13 mouse cellular contexts compared by ENCODE assay signal in the genomic region with DNA sequence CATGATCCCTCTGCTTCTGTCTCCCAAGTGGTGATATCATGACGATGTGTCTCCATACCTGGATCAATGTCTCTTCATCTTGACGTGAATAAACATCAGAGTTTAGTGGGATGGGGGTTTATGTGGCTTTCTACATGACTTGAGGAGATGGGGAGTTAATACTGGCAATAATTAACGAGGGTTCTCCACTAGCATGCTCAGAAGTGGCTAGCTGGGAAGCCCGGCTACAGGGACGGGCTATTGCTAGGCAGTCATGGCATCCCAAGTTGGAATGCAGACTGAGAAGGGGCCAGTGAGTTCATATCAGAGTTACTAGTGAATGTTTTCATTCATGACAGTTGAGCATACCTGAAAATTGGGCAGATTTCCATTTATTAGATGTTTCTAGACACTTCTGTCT.
DNase-seq lines count a peak whose midpoint lies in the region; ATAC-seq and TF ChIP-seq lines count a peak whose summit lies in the region.
"Had no signal": no experiment of that assay in that cellular context is flagged by ENCODE, and none has a peak within 500 bp of the region (broad histone marks: within the 10 kb centered on the region; RNA-seq: fewer than 3 reads in every experiment).

No protein-coding gene starts in this region.

- no peaks in the 10 kb centered on the region for H3K9me3 ChIP-seq in heart, postnatal 0 days (replicated peaks; ENCODE audit: control insufficient read depth, low read length)
- H3K9me3 ChIP-seq in midbrain, embryonic 13.5 days = no peaks in the 10 kb centered on the region
- no peaks in the 10 kb centered on the region for H3K9me3 ChIP-seq in midbrain, embryonic 15.5 days
- no peaks in the 10 kb centered on the region for H3K9me3 ChIP-seq in kidney, postnatal 0 days (replicated peaks; ENCODE audit: low read length)
- H3K9me3 ChIP-seq in limb, embryonic 10.5 days (replicated peaks) = no peaks in the 10 kb centered on the region

- no peak for TF ChIP-seq CTCF in heart, postnatal 0 days (IDR thresholded peaks at IDR 0.05; ENCODE audit: low read depth)
- no peak for TF ChIP-seq CTCF in kidney, postnatal 0 days (IDR thresholded peaks at IDR 0.05; ENCODE audit: low read depth)

- peaks cover 11% of the 10 kb centered on the region for H3K4me1 ChIP-seq in heart, postnatal 0 days (ENCODE audit: control insufficient read depth, insufficient read depth)
- H3K4me1 ChIP-seq in midbrain, embryonic 13.5 days (replicated peaks) = peaks cover 27% of the 10 kb centered on the region
- H3K4me1 ChIP-seq in midbrain, embryonic 15.5 days = peaks cover 13% of the 10 kb centered on the region
- 0 out of 2 replicates have a peak, but pooled peaks cover 3% of the 10 kb centered on the region for H3K4me1 ChIP-seq in kidney, postnatal 0 days (replicated peaks; ENCODE audit: insufficient read depth, low read length)
- peaks cover 29% of the 10 kb centered on the region for H3K4me1 ChIP-seq in limb, embryonic 10.5 days

- H3K27ac ChIP-seq in heart, postnatal 0 days (ENCODE audit: low read depth) = no peak overlapping the region
- 0 out of 2 replicates have a peak overlapping the region, but pooled peaks have one; percentile 45 for H3K27ac ChIP-seq in midbrain, embryonic 13.5 days
- H3K27ac ChIP-seq in midbrain, embryonic 15.5 days = no peak overlapping the region
- no peak overlapping the region for H3K27ac ChIP-seq in kidney, postnatal 0 days
- no peak overlapping the region for H3K27ac ChIP-seq in limb, embryonic 10.5 days
- H3K27ac ChIP-seq: hindbrain, embryonic 14.5 days; left cerebral cortex, adult 2 months had no signal

- TF ChIP-seq EP300 in heart, postnatal 0 days (IDR thresholded peaks at IDR 0.05; ENCODE audit: low read depth) = no peak

- DNase-seq in heart, postnatal 0 days (ENCODE audit: low spot score) = no peak
- no peak for DNase-seq in heart, postnatal 36 days
- peak; percentile 42 for DNase-seq in kidney, postnatal 0 days (ENCODE audit: low spot score)
- no peak for DNase-seq in limb, embryonic 10.5 days (ENCODE audit: low spot score)
- DNase-seq: adrenal gland, postnatal 25 days; cerebellum, adult 9-11 months; gastrocnemius, postnatal 25 days had no signal

- peak overlapping the region; percentile 50; the same call in 1 of the 2 replicates for H3K4me2 ChIP-seq in heart, postnatal 0 days (ENCODE audit: low read depth, low read length)
- H3K4me2 ChIP-seq in midbrain, embryonic 13.5 days (replicated peaks) = no peak overlapping the region
- no peak overlapping the region for H3K4me2 ChIP-seq in midbrain, embryonic 15.5 days
- H3K4me2 ChIP-seq in kidney, postnatal 0 days (ENCODE audit: low read length) = peak overlapping the region; percentile 38; the same call in 1 of the 2 replicates

- H3K36me3 ChIP-seq in heart, postnatal 0 days (replicated peaks; ENCODE audit: control insufficient read depth, insufficient read depth, low read length) = no peaks in the 10 kb centered on the region
- no peaks in the 10 kb centered on the region for H3K36me3 ChIP-seq in midbrain, embryonic 13.5 days
- no peaks in the 10 kb centered on the region for H3K36me3 ChIP-seq in midbrain, embryonic 15.5 days (replicated peaks)
- no peaks in the 10 kb centered on the region for H3K36me3 ChIP-seq in kidney, postnatal 0 days (ENCODE audit: insufficient read depth, low read length)
- no peaks in the 10 kb centered on the region for H3K36me3 ChIP-seq in limb, embryonic 10.5 days

- intact Hi-C loops in heart, postnatal 36 days (cut with DNase I) = no loop called here

- 0 out of 2 replicates have a peak overlapping the region, but pooled peaks have one; percentile 16 for H3K9ac ChIP-seq in heart, postnatal 0 days (replicated peaks; ENCODE audit: low read depth, low read length)
- no peak overlapping the region for H3K9ac ChIP-seq in midbrain, embryonic 13.5 days (replicated peaks)
- no peak overlapping the region for H3K9ac ChIP-seq in midbrain, embryonic 15.5 days
- H3K9ac ChIP-seq in kidney, postnatal 0 days (ENCODE audit: low read depth, low read length) = no peak overlapping the region
- H3K9ac ChIP-seq: hindbrain, embryonic 14.5 days had no signal

- WGBS in heart, postnatal 0 days = 72% methylated on average over 5 of the region's 5 CpGs
- WGBS in midbrain, embryonic 13.5 days = 61% methylated on average over 5 of the region's 5 CpGs
- 58% methylated on average over 5 of the region's 5 CpGs for WGBS in midbrain, embryonic 15.5 days
- 49% methylated on average over 5 of the region's 5 CpGs for WGBS in kidney, postnatal 0 days
- 73% methylated on average over 5 of the region's 5 CpGs for WGBS in limb, embryonic 10.5 days

- H3K27me3 ChIP-seq in heart, postnatal 0 days (ENCODE audit: control insufficient read depth, insufficient read depth, low read length) = no peaks in the 10 kb centered on the region
- H3K27me3 ChIP-seq in midbrain, embryonic 13.5 days = peaks cover 70% of the 10 kb centered on the region
- peaks cover 16% of the 10 kb centered on the region for H3K27me3 ChIP-seq in midbrain, embryonic 15.5 days (replicated peaks)
- 0 out of 2 replicates have a peak, but pooled peaks cover 7% of the 10 kb centered on the region for H3K27me3 ChIP-seq in kidney, postnatal 0 days (ENCODE audit: insufficient read depth, low read length)
- peaks cover 100% of the 10 kb centered on the region for H3K27me3 ChIP-seq in limb, embryonic 10.5 days (ENCODE audit: low read depth, poor library complexity, severe bottlenecking)

- no peak overlapping the region; the same call in 1 of the 2 replicates for H3K4me3 ChIP-seq in heart, postnatal 0 days (ENCODE audit: low read depth, low read length)
- no peak overlapping the region for H3K4me3 ChIP-seq in midbrain, embryonic 13.5 days (replicated peaks)
- no peak overlapping the region for H3K4me3 ChIP-seq in midbrain, embryonic 15.5 days
- H3K4me3 ChIP-seq in kidney, postnatal 0 days (replicated peaks; ENCODE audit: low read depth, low read length) = no peak overlapping the region
- no peak overlapping the region for H3K4me3 ChIP-seq in limb, embryonic 10.5 days
- H3K4me3 ChIP-seq: left cerebral cortex, adult 2 months had no signal

- no peak for ATAC-seq in heart, postnatal 0 days (ENCODE audit: insufficient read depth, low read depth)
- ATAC-seq in midbrain, embryonic 13.5 days = no peak
- no peak for ATAC-seq in midbrain, embryonic 15.5 days (replicated peaks)
- peak; percentile 36; the same call in 1 of the 2 replicates for ATAC-seq in kidney, postnatal 0 days (replicated peaks; ENCODE audit: low FRiP score, low read depth)
- ATAC-seq in megakaryocyte, adult 5-6 weeks (ENCODE audit: poor library complexity, severe bottlenecking) = no peak
- ATAC-seq: CD4-positive, CD25-positive, alpha-beta regulatory T cell, adult 4 months had no signal

Comparison
In these comparisons a context has a peak if more than half of its experiments do, and no peak if none do; other contexts are left out.
1. H3K4me2 ChIP-seq: peak in heart, postnatal 0 days (single experiment) and kidney, postnatal 0 days (single experiment); none in midbrain, embryonic 13.5 days (single experiment) and midbrain, embryonic 15.5 days (single experiment).